Mouse (Mus musculus) intestine, postnatal 0 days (tissue): ENCODE measurements at regions not wholly inside any gene's neighbourhood (a gene's known extent, or its start where the extent isn't known, plus 50 kb on each side); places are given as distances from the start of the nearest gene placed in this dataset.
A peak's percentile ranks its signal among the peaks of the same experiment; 100 is the strongest.

Experiments
- ATAC-seq: fragments of 200-750 bp; cut with Nextera tagmentation; 2 replicates; pipeline ENCODE4 v1.8.0; 2017; ENCODE audit warnings: mild to moderate bottlenecking, moderate TSS enrichment, moderate library complexity
- H3K27ac ChIP-seq: fragments of 300-500 bp; sonication (generic); 2 replicates; pipeline ENCODE4 v1.5.1; 2014; ENCODE audit warnings: mild to moderate bottlenecking, low read depth, low read length, moderate library complexity
- H3K27me3 ChIP-seq: fragments of 300-500 bp; sonication (generic); replicated peaks from 2 replicates; pipeline ENCODE4 v1.6.1; 2014; ENCODE audit warnings: low read length, mixed read lengths; ENCODE audit not compliant: control insufficient read depth, insufficient read depth
- H3K36me3 ChIP-seq: fragments of 300-500 bp; sonication (generic); 2 replicates; pipeline ENCODE4 v1.6.1; 2014; ENCODE audit warnings: mild to moderate bottlenecking, moderate library complexity; ENCODE audit not compliant: control insufficient read depth, insufficient read depth
- H3K4me1 ChIP-seq: fragments of 300-500 bp; sonication (generic); replicated peaks from 2 replicates; pipeline ENCODE4 v1.6.1; 2014; ENCODE audit warnings: antibody characterized with exemption, low read length, mixed read lengths; ENCODE audit not compliant: control insufficient read depth, insufficient read depth
- H3K4me2 ChIP-seq: fragments of 300-500 bp; sonication (generic); replicated peaks from 2 replicates; pipeline ENCODE4 v1.6.1; 2014; ENCODE audit warnings: low read depth, mild to moderate bottlenecking, moderate library complexity
- H3K4me3 ChIP-seq: fragments of 300-500 bp; sonication (generic); 2 replicates; pipeline ENCODE4 v1.5.1; 2014; ENCODE audit warnings: low read depth, low read length
- H3K9ac ChIP-seq: fragments of 300-500 bp; sonication (generic); 2 replicates; pipeline ENCODE4 v1.6.1; 2014; ENCODE audit warnings: mild to moderate bottlenecking, low read depth, low read length
- H3K9me3 ChIP-seq: fragments of 300-500 bp; sonication (generic); 2 replicates; pipeline ENCODE4 v1.6.1; 2016; ENCODE audit warnings: mixed run types; ENCODE audit not compliant: control insufficient read depth
- CTCF ChIP-seq: sonication (generic); IDR thresholded peaks from 2 replicates; pipeline ENCODE4 v1.5.1; 2016; ENCODE audit warnings: low read depth, mild to moderate bottlenecking, control low read depth, antibody characterized with exemption, moderate library complexity
- whole genome bisulfite sequencing: fragments of 180-500 bp; shearing (Covaris S2); extraction: QIAGEN DNeasy Blood & Tissue Kit; methylation state at CpG from one replicate; pipeline ENCODE4 v1.1.7; 2014; 5-methylcytosine and 5-hydroxymethylcytosine counted together

- H3K36me3 ChIP-seq: no peaks in the 10 kb centered on the region
- 52% methylated on average over 1 of the region's 1 CpGs for WGBS
- ATAC-seq: no peak
- no peak overlapping the region for H3K9ac ChIP-seq
- H3K27ac ChIP-seq: no peak overlapping the region
- H3K4me3 ChIP-seq: no peak overlapping the region
- no peaks in the 10 kb centered on the region for H3K27me3 ChIP-seq
- no peak overlapping the region for H3K4me2 ChIP-seq
- H3K4me1 ChIP-seq: no peaks in the 10 kb centered on the region
- TF ChIP-seq CTCF: no peak
- H3K9me3 ChIP-seq: no peaks in the 10 kb centered on the region
Observed at GRCm38 (mm10) chr13:107199875-107200274, 177.9 kb upstream of the Kif2a start.

DNA sequence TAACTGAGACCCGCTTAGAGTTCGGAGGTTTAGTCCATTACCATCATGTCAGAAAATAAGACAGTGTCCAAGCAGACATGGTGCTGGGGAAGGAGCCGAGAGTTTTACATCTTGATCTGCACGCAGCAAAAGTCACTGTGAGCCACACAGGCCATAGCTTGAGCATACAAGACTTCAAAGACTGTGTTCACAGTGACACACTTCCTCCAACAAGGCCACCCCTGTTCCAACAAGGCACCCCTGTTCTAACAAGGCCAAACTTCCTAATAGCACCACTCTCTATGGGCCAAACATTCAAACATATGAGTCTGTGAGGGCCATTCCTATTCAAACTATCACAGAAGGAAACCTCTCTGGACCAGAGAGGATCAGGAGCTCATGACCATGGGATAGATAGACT is 171.5 kb upstream of the Kif2a start:
- no peak for ATAC-seq
- Histone ChIP-seq H3K9me3 (no peaks in the 10 kb centered on the region), H3K4me3 (no peak overlapping the region), H3K4me1 (no peaks in the 10 kb centered on the region), H3K9ac (no peak overlapping the region), H3K27me3 (no peaks in the 10 kb centered on the region), H3K4me2 (no peak overlapping the region), H3K27ac (no peak overlapping the region), H3K36me3 (no peaks in the 10 kb centered on the region)
- WGBS: 91% methylated on average over 4 of the region's 4 CpGs
- no peak for TF ChIP-seq CTCF

GRCm38 (mm10) chr13:107187258-107187878 is 165.4 kb upstream of the Kif2a start:
- no peak overlapping the region for H3K4me3 ChIP-seq
- ATAC-seq: no peak
- no peak overlapping the region for H3K27ac ChIP-seq
- no peaks in the 10 kb centered on the region for H3K9me3 ChIP-seq
- no peak overlapping the region for H3K9ac ChIP-seq
- H3K4me2 ChIP-seq: no peak overlapping the region
- H3K4me1 ChIP-seq: no peaks in the 10 kb centered on the region
- H3K27me3 ChIP-seq: no peaks in the 10 kb centered on the region
- 89% methylated on average over 11 of the region's 11 CpGs for WGBS
- TF ChIP-seq CTCF: no peak
- no peaks in the 10 kb centered on the region for H3K36me3 ChIP-seq

DNA sequence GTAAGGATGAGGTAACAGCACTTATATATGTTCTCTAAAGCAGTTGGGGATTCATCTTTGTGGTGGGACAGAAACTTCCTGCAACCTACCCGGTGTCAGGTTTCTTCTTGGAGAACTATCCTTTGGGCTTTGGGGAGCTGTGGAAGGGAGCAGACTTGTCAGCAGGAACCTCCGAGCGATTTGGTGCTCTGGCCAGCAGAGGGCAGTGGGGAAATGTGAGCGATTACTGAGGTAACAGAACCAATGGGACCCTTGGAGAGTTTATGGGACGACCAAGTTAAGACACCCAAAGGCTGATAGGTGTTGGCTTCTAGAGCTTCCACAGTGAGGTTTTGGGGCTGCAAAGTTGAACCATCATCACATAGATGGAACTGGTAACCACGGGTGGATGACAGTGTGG is 160.6 kb upstream of the Kif2a start:
- Histone ChIP-seq H3K27ac (no peak overlapping the region), H3K9me3 (no peaks in the 10 kb centered on the region), H3K36me3 (no peaks in the 10 kb centered on the region), H3K4me1 (no peaks in the 10 kb centered on the region), H3K9ac (no peak overlapping the region), H3K4me2 (no peak overlapping the region), H3K27me3 (no peaks in the 10 kb centered on the region), H3K4me3 (no peak overlapping the region)
- no peak for ATAC-seq
- WGBS: 23% methylated on average over 6 of the region's 6 CpGs
- TF ChIP-seq CTCF: peak; percentile 77

DNA sequence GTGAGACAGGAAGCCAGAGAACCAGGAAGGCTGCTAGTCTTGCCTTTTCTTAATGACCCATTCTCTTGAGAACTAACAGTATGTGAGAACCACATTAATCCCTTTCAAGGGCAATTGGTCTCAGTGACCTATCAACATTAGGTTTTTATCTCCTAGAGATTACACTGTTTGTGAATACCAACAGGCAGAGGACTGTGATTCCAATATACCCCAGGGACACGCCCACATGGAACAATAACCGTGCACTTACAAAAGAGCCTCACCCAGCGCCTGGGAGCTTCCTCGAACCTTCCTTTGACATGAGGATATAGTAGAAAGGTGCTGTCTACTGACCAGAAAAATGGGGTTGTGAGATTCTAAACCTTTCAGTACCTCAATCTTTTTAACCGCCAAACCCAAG is 157.6 kb upstream of the Kif2a start:
- H3K36me3 ChIP-seq: no peaks in the 10 kb centered on the region
- H3K4me2 ChIP-seq: no peak overlapping the region
- H3K27me3 ChIP-seq: no peaks in the 10 kb centered on the region
- no peak overlapping the region for H3K9ac ChIP-seq
- TF ChIP-seq CTCF: no peak
- WGBS: 56% methylated on average over 5 of the region's 5 CpGs
- H3K4me3 ChIP-seq: no peak overlapping the region
- H3K9me3 ChIP-seq: no peaks in the 10 kb centered on the region
- H3K4me1 ChIP-seq: no peaks in the 10 kb centered on the region
- no peak overlapping the region for H3K27ac ChIP-seq
- no peak for ATAC-seq

DNA sequence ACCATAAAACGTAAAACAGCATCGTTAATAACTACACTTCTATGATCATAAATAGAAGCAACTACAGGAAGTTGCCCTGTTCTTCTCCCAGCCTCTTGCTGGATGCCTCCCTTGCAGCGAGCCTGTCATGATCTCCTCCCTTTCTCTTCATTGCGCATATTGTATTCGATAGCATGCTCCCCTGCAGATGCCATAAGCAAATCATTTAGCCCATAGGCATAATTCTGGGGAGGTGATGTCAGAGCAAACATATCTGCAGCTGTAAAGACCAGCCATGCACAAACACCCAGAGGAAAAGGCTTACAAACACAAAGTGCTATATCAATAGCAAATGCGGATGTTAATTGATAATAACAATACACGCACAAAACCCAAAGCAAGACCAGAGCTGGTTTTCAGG is 155.7 kb upstream of the Kif2a start:
- 72% methylated on average over 7 of the region's 7 CpGs for WGBS

DNA sequence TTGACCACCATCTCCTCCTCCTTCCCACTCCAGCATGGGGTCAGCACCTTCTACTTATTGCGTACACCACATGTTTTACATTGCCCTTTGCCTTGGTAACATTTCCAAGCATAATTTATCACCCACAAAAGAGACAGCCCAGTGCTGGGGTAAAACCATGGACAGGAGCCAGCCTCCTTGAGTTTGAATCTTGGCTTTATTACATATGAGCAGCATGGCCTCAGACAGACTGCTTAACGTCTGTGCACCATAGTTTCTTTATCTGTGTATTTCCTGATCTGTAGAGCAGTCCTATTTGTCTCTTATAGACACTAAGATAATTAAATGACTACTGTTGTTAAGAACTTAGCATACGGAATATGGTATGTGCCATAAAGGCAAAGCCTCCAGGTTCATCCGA is 154.0 kb upstream of the Kif2a start:
- no peak for ATAC-seq
- TF ChIP-seq CTCF: no peak
- WGBS: 71% methylated on average over 4 of the region's 4 CpGs
- Histone ChIP-seq H3K27me3 (no peaks in the 10 kb centered on the region), H3K4me3 (no peak overlapping the region), H3K4me1 (no peaks in the 10 kb centered on the region), H3K27ac (no peak overlapping the region), H3K9ac (no peak overlapping the region), H3K36me3 (no peaks in the 10 kb centered on the region), H3K4me2 (no peak overlapping the region), H3K9me3 (no peaks in the 10 kb centered on the region)

More for the DNA sequence above, 155.7 kb upstream of the Kif2a start:
- Histone ChIP-seq H3K4me2 (no peak overlapping the region), H3K36me3 (no peaks in the 10 kb centered on the region), H3K9me3 (no peaks in the 10 kb centered on the region), H3K4me3 (no peak overlapping the region), H3K9ac (no peak overlapping the region), H3K27me3 (no peaks in the 10 kb centered on the region), H3K27ac (no peak overlapping the region), H3K4me1 (no peaks in the 10 kb centered on the region)
- no peak for TF ChIP-seq CTCF
- ATAC-seq: no peak
